Mouse (Mus musculus) forebrain, embryonic 11.5 days (tissue): ENCODE results near the gene Tcte2. TPM values are rescaled to one million over a fixed set of nuclear protein-coding genes. Genes with fewer than 3 reads are reported as not detected.

Experiments
- ATAC-seq: fragments of 200-750 bp; cut with Nextera tagmentation; replicated peaks from 2 replicates; pipeline ENCODE4 v1.8.0; 2017; ENCODE audit warnings: moderate TSS enrichment; ENCODE audit not compliant: low FRiP score
- DNase-seq: peaks from one replicate; pipeline ENCODE4 v3.0.0-alpha.2; 2017; ENCODE audit warnings: low spot score
- H3K27ac ChIP-seq: fragments of 300-500 bp; sonication (generic); 2 replicates; pipeline ENCODE4 v1.5.1; 2014; ENCODE audit warnings: low read depth, low read length
- H3K27me3 ChIP-seq: fragments of 300-500 bp; sonication (generic); 2 replicates; pipeline ENCODE4 v1.6.1; 2014; ENCODE audit warnings: mild to moderate bottlenecking, low read length, mixed read lengths; ENCODE audit not compliant: control insufficient read depth, insufficient read depth
- H3K36me3 ChIP-seq: fragments of 300-500 bp; sonication (generic); 2 replicates; pipeline ENCODE4 v1.6.1; 2014; ENCODE audit warnings: mild to moderate bottlenecking, low read length, moderate library complexity, mixed read lengths; ENCODE audit not compliant: control insufficient read depth, insufficient read depth
- H3K4me1 ChIP-seq: fragments of 300-500 bp; sonication (generic); replicated peaks from 2 replicates; pipeline ENCODE4 v1.6.1; 2014; ENCODE audit warnings: low read length, mixed read lengths; ENCODE audit not compliant: control insufficient read depth, insufficient read depth
- H3K4me2 ChIP-seq: fragments of 300-500 bp; sonication (generic); 2 replicates; pipeline ENCODE4 v1.6.1; 2014; ENCODE audit warnings: low read depth, mild to moderate bottlenecking, low read length, moderate library complexity, mixed read lengths; ENCODE audit not compliant: severe bottlenecking
- H3K4me3 ChIP-seq: fragments of 300-500 bp; sonication (generic); 2 replicates; pipeline ENCODE4 v1.5.1; 2014; ENCODE audit warnings: low read depth, low read length
- H3K9ac ChIP-seq: fragments of 300-500 bp; sonication (generic); 2 replicates; pipeline ENCODE4 v1.6.1; 2014; ENCODE audit warnings: low read length
- H3K9me3 ChIP-seq: fragments of 300-500 bp; sonication (generic); 2 replicates; pipeline ENCODE4 v1.6.1; 2016; ENCODE audit warnings: low read length, mixed read lengths; ENCODE audit not compliant: control insufficient read depth
- WGBS: fragments of 180-500 bp; shearing (Covaris S2); extraction: QIAGEN DNeasy Blood & Tissue Kit; methylation state at CpG from one replicate; pipeline ENCODE4 v1.1.7; 2014; 5-methylcytosine and 5-hydroxymethylcytosine counted together
- polyA plus RNA-seq: library from polyadenylated mRNA; unstranded; fragments of >200 nt; fragmentation: Nextera tagmentation; extraction: Ambion mirVana; gene quantifications from 2 replicates; pipeline ENCODE4 v1.2.1, GENCODE M21; 2014

Gene Tcte2
- polyA plus RNA-seq, 1 experiment from 2014 or later: 11.6 TPM

DNA sequence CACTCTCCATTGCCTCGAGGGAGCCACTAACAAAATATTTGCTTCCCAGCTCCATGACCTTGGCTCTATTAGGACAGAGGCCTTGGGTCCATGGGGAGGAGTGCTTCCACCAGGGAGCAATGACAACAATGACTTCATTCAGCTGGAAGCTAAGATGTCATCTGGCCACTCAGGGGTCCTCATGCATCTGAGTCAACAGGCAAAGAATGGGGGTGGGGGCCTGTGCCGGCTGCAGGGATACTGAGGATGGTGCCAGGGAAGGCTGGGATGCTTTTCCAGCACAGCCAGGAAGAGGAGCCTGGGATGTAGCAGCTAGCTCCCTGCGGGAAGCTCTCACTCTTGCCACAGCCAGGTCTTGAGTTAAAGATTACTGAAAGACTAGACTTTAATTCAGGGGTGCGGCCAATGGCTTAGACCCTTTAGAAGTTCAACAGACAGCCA is 56.1 kb downstream of the Tcte2 start:
- Histone ChIP-seq H3K4me1 (peaks cover 3% of the 10 kb centered on the region; the same call in 1 of the 2 replicates), H3K27ac (no peak overlapping the region), H3K4me3 (no peak overlapping the region), H3K9me3 (no peaks in the 10 kb centered on the region), H3K36me3 (no peaks in the 10 kb centered on the region), H3K9ac (no peak overlapping the region), H3K4me2 (no peak overlapping the region), H3K27me3 (no peaks in the 10 kb centered on the region)
- 41% methylated on average over 4 of the region's 4 CpGs for WGBS
- ATAC-seq: no peak
- no peak for DNase-seq

DNA sequence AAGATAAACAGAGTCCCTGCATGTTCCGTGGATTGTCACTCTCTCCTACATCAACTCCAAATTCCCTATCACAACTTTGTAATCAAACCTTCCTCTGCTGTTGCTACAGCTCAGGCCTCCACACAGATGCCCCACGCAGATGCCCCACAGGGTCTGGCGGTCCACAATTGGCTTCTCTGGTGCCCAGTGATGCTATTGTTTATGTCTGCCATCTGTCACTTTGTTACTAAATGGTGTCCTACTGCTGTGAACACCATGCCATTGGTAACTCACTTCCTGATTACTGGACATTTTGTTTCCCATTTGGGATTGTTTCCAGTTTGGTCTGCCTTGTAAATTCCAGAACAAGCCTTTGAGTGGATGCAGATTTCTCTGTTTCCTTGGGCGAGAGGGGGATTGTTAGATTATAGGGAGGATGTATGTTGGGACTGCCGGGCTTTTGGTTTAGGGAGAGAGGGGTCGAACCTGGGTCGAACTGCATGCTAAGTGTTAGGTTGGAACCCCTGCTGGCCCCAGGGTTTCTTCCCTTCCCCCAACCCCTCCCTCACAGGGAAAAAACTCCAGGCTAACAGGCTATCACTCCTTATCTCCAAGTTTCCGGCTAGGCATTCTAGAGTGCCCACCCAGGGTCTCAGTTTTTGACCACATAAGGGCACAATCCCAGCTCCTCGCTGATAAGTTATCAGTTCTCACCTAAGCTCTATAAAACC is 57.9 kb downstream of the Tcte2 start:
- no peak overlapping the region for H3K9ac ChIP-seq
- DNase-seq: no peak
- 62% methylated on average over 9 of the region's 9 CpGs for WGBS

DNA sequence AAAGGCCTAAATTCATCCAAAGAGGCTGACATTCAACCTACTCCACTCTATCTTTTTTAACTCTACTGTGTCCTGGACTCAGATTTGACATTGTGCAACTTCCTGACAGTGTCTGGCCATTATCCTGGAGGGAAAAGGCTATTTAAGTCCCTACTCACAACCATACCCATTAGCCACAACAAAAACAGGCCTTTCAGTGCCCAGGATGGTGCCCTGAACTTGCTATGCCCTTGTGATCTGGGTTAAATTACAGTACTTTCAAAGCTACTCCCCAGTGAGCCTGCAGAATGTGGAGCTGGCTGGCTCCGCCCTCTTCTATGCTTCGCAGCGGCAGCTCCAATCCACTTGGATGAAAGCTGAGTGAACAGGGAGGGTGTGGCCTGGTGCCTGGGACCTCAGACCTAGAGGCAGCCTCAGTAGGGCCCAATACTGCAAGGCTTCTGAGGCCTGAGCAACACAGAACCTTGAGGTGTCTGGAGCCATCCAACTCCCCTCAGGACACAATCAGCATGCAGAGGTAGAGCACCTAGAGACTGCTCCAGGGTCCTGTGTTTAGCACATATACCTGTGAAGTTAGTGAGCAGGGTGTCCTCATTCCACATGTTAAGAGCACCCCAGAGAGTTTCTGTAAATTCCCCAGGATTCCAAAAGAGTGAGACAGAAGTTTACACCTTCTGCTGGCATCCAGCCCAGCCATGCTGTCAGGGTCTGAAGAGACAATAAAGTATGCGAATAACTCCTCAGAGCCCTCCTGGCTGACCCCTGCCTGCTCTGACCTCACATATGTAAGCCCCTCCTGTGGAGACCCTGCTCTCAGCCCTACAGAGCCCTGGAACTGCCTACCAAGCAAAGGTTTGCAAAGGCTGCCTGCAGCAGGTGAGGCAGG is 61.3 kb downstream of the Tcte2 start:
- H3K9me3 ChIP-seq: no peaks in the 10 kb centered on the region
- no peaks in the 10 kb centered on the region for H3K36me3 ChIP-seq
- no peak overlapping the region for H3K4me3 ChIP-seq
- no peak overlapping the region for H3K9ac ChIP-seq
- H3K4me1 ChIP-seq: peaks cover 7% of the 10 kb centered on the region; the same call in 1 of the 2 replicates
- no peaks in the 10 kb centered on the region for H3K27me3 ChIP-seq
- WGBS: 27% methylated on average over 4 of the region's 4 CpGs
- H3K27ac ChIP-seq: peak overlapping the region; percentile 21; the same call in 1 of the 2 replicates
- DNase-seq (peak; percentile 71), ATAC-seq (peak; percentile 91)
- no peak overlapping the region for H3K4me2 ChIP-seq

More for the DNA sequence above, 57.9 kb downstream of the Tcte2 start:
- no peaks in the 10 kb centered on the region for H3K9me3 ChIP-seq
- no peak overlapping the region for H3K4me2 ChIP-seq
- no peaks in the 10 kb centered on the region for H3K36me3 ChIP-seq
- peaks cover 7% of the 10 kb centered on the region; the same call in 1 of the 2 replicates for H3K4me1 ChIP-seq
- no peak for ATAC-seq
- no peak overlapping the region for H3K4me3 ChIP-seq
- no peak overlapping the region for H3K27ac ChIP-seq
- H3K27me3 ChIP-seq: no peaks in the 10 kb centered on the region

DNA sequence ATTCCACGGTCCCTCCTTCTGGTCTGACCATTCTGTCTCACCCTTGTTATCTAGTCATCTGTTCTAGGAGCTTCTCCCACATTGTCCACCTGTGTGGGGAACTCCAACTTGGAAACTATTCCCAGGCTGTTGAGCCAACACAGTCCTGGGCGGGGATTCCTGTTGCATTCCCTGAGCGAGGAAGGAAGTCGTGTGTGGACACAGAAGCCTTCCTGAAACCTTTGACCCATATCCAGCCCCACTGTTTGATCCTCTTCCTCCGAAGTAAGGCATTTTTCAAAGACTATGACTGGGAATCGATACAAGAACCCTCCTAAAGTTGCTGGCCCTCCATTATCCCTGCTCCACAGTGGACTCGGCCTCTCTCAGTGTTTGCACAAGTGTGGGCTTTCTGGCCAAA is 61.9 kb downstream of the Tcte2 start:
- Histone ChIP-seq H3K27me3 (no peaks in the 10 kb centered on the region), H3K36me3 (no peaks in the 10 kb centered on the region), H3K27ac (peak overlapping the region; percentile 21; the same call in 1 of the 2 replicates), H3K4me1 (peaks cover 7% of the 10 kb centered on the region; the same call in 1 of the 2 replicates), H3K9ac (no peak overlapping the region), H3K9me3 (no peaks in the 10 kb centered on the region), H3K4me2 (no peak overlapping the region), H3K4me3 (no peak overlapping the region)
- no peak for DNase-seq
- ATAC-seq: no peak; the same call in 1 of the 2 replicates
- 71% methylated on average over 7 of the region's 7 CpGs for WGBS

DNA sequence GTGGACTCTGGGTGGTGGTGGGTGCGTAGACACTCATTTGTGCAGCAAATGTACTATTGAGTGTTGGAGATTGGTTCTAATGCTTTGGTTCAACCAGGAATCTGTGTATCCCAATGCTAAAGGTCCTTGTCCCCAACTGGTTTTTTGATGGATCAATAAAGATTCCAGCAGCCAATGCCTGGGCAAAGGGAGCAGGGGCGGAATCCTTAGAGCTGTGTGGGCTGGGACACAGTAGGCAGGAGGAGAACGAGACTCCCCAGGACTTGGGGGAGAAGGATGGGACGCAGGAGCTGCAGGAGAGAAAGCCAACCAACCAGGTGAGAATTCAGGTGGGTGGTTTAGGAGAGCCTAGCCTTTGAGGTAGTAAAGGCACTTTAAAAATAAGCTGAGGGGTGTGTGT is 63.4 kb downstream of the Tcte2 start:
- 92% methylated on average over 4 of the region's 4 CpGs for WGBS
- Histone ChIP-seq H3K4me2 (no peak overlapping the region), H3K4me3 (no peak overlapping the region), H3K4me1 (peaks cover 7% of the 10 kb centered on the region; the same call in 1 of the 2 replicates), H3K27me3 (no peaks in the 10 kb centered on the region), H3K9ac (no peak overlapping the region), H3K9me3 (no peaks in the 10 kb centered on the region), H3K27ac (no peak overlapping the region), H3K36me3 (no peaks in the 10 kb centered on the region)
- DNase-seq: no peak
- ATAC-seq: no peak

DNA sequence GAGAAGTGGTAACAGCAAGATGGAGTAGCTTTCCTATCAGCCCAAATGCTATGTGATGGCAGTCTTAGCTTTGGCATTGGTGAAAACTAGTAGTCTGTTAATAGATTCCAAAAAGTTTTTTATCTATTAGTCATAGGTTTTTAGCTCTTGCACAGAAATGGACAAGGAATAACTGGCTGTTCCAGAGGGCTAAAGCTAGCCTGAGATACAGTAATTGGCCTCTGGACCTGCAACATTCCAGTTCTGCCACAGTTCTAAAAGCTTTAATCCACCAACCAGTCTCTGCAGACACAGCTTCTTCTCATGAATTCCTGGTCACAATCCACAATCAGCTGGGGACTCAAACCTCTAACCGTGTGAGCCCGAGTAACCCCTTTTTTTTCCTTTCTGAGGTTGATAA is 64.0 kb downstream of the Tcte2 start:
- no peak overlapping the region for H3K4me3 ChIP-seq
- H3K9me3 ChIP-seq: no peaks in the 10 kb centered on the region
- DNase-seq (no peak), ATAC-seq (no peak)
- H3K27me3 ChIP-seq: no peaks in the 10 kb centered on the region
- no peak overlapping the region for H3K27ac ChIP-seq
- H3K4me2 ChIP-seq: no peak overlapping the region
- no peaks in the 10 kb centered on the region for H3K36me3 ChIP-seq
- H3K4me1 ChIP-seq: peaks cover 7% of the 10 kb centered on the region; the same call in 1 of the 2 replicates
- no peak overlapping the region for H3K9ac ChIP-seq
- WGBS: 95% methylated on average over 2 of the region's 2 CpGs

DNA sequence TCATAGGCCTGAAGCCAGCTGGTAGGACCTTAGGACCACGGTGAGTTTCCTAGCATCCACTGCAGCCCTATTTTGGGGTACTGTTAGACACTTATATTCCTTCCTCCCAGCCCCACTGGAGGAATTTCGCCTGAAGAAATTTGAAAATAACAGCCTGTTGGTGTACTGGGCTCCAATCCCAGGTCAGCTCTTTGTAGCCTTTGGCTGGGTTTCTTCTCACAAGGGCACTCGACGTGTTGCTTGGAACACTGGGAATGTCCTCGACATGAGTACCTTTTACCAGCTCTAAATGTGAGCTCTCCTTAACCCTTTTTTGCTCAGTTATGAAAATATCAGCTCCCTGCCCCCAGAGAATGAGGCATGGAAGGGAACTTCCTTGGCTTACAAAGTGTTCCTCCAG is 65.7 kb downstream of the Tcte2 start:
- Histone ChIP-seq H3K9ac (no peak overlapping the region), H3K27me3 (no peaks in the 10 kb centered on the region), H3K4me3 (no peak overlapping the region), H3K36me3 (no peaks in the 10 kb centered on the region), H3K4me1 (peaks cover 7% of the 10 kb centered on the region; the same call in 1 of the 2 replicates), H3K27ac (no peak overlapping the region), H3K4me2 (no peak overlapping the region), H3K9me3 (no peaks in the 10 kb centered on the region)
- DNase-seq: no peak
- WGBS: 91% methylated on average over 5 of the region's 5 CpGs
- ATAC-seq: no peak

DNA sequence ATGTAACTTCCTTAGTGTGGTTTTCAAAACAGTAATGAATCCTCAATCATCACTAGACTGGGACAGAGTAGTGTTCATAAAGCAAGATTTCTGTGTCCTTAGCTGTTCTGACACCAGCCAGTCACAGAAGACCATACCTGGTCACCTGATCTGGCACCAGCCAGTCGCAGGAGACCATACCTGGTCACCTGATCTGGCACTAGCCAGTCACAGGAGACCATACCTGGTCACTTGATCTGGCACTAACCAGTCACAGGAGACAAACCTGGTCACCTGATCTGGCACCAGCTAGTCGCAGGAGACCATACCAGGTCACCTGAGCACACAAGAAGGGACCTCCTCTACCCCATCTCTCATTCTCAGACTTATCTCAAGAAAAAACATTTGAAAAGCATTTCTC is 66.4 kb downstream of the Tcte2 start:
- H3K4me1 ChIP-seq: peaks cover 2% of the 10 kb centered on the region; the same call in 1 of the 2 replicates
- H3K9me3 ChIP-seq: no peaks in the 10 kb centered on the region
- no peaks in the 10 kb centered on the region for H3K36me3 ChIP-seq
- H3K9ac ChIP-seq: no peak overlapping the region
- ATAC-seq (no peak), DNase-seq (no peak)
- no peak overlapping the region for H3K4me3 ChIP-seq
- WGBS: 91% methylated on average over 2 of the region's 2 CpGs
- no peak overlapping the region for H3K27ac ChIP-seq
- no peaks in the 10 kb centered on the region for H3K27me3 ChIP-seq
- no peak overlapping the region for H3K4me2 ChIP-seq
